Mouse (Mus musculus): Measurements from ENCODE around the gene Zfp618. TPM values are rescaled to one million over a fixed set of nuclear protein-coding genes. Genes with fewer than 3 reads are reported as not detected.

Zfp618 gene
- polyA plus RNA-seq, 1 experiment from 2014 or later, result 23.3 TPM

DNA sequence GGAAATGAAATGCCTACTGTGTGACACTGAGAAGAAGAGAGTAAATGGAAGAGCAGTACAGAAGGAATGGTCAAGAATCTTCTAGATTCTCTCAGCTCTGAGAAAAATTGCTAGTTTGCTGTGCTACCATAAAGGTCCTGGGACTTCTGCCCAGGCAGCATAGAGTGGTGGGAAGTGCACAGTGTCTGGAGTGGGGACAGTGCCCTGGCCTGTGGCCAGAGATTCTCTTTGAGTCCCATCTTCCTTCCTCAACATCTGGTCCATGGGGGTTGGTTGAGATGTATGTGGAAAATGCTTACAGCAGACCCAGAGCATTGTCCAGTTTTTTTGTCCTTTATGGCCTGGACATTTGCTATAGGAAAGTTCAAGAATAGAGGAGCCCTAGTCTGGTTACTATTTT lies 62.1 kb downstream of the Zfp618 start:
- Histone ChIP-seq H3K4me2 (ENCODE audit: low read length) (no peak overlapping the region), H3K9ac (ENCODE audit: low read length) (no peak overlapping the region), H3K27me3 (replicated peaks; ENCODE audit: control insufficient read depth, insufficient read depth, low read length) (no peaks in the 10 kb centered on the region), H3K27ac (ENCODE audit: low read depth) (no peak overlapping the region), H3K36me3 (ENCODE audit: control insufficient read depth, insufficient read depth, low read length) (no peaks in the 10 kb centered on the region), H3K9me3 (ENCODE audit: control insufficient read depth, low read length) (0 out of 2 replicates have a peak, but pooled peaks cover 3% of the 10 kb centered on the region), H3K4me3 (ENCODE audit: low read depth, low read length) (no peak overlapping the region), H3K4me1 (replicated peaks; ENCODE audit: control insufficient read depth, insufficient read depth, low read length) (peaks cover 10% of the 10 kb centered on the region)
- DNase-seq (ENCODE audit: low spot score) (no peak), ATAC-seq (replicated peaks; ENCODE audit: low FRiP score, low TSS enrichment, low read depth) (no peak)

DNA sequence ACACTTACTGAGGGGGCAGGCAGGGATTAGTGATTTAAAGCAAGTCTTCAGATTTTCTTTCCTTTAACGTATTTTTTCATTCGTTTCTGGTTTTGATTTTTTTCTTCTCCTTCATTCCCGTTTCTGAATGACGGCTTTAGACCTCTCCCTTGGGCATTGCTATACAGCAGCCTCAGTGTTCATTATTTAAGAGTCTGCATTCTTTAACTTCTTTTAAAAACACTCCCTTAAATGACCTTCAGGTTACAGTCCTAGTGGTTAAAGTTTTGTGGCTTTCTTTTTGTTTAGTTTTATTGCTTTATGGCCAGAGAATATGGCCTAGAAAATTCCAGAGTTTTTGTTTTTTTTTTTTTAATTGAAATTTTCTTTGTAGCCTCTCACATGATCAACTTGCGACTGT lies 64.8 kb downstream of the Zfp618 start:
- H3K9ac ChIP-seq (ENCODE audit: low read length), result no peak overlapping the region
- H3K4me1 ChIP-seq (replicated peaks; ENCODE audit: control insufficient read depth, insufficient read depth, low read length), result peaks cover 10% of the 10 kb centered on the region
- no peaks in the 10 kb centered on the region for H3K36me3 ChIP-seq (ENCODE audit: control insufficient read depth, insufficient read depth, low read length)
- H3K27me3 ChIP-seq (replicated peaks; ENCODE audit: control insufficient read depth, insufficient read depth, low read length), result no peaks in the 10 kb centered on the region
- DNase-seq (ENCODE audit: low spot score), result no peak
- WGBS, result 52% methylated on average over 5 of the region's 5 CpGs
- no peak overlapping the region for H3K4me3 ChIP-seq (ENCODE audit: low read depth, low read length)
- no peaks in the 10 kb centered on the region for H3K9me3 ChIP-seq (ENCODE audit: control insufficient read depth, low read length)
- ATAC-seq (replicated peaks; ENCODE audit: low FRiP score, low TSS enrichment, low read depth), result no peak
- H3K4me2 ChIP-seq (ENCODE audit: low read length), result no peak overlapping the region
- no peak overlapping the region for H3K27ac ChIP-seq (ENCODE audit: low read depth)

DNA sequence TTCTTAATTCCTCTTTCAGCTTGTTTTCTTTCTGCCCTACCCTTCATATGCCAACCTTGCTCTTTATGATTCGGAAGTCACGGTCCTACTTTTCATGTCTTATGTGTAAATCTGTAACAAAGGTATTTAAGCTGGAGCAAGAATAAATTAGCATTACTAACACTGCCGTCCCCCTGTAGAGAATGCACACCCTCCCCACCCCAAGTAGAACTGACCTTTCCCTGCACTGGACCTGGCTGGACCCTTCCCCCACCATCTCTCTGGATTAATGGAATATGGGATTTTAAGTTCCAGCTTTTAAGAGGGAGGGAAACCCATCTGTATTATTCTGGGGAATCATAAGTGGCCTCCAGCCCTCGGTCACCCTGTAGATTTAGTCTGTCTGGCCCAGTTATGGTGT lies 65.9 kb downstream of the Zfp618 start:
- Histone ChIP-seq H3K9ac (ENCODE audit: low read length) (no peak overlapping the region), H3K9me3 (ENCODE audit: control insufficient read depth, low read length) (no peaks in the 10 kb centered on the region), H3K4me1 (replicated peaks; ENCODE audit: control insufficient read depth, insufficient read depth, low read length) (peaks cover 13% of the 10 kb centered on the region), H3K4me2 (ENCODE audit: low read length) (no peak overlapping the region), H3K27ac (ENCODE audit: low read depth) (0 out of 2 replicates have a peak overlapping the region, but pooled peaks have one; percentile 10), H3K4me3 (ENCODE audit: low read depth, low read length) (no peak overlapping the region), H3K36me3 (ENCODE audit: control insufficient read depth, insufficient read depth, low read length) (0 out of 2 replicates have a peak, but pooled peaks cover 8% of the 10 kb centered on the region), H3K27me3 (replicated peaks; ENCODE audit: control insufficient read depth, insufficient read depth, low read length) (no peaks in the 10 kb centered on the region)
- DNase-seq (ENCODE audit: low spot score) (no peak), ATAC-seq (replicated peaks; ENCODE audit: low FRiP score, low TSS enrichment, low read depth) (no peak)
- 80% methylated on average over 4 of the region's 4 CpGs for WGBS

DNA sequence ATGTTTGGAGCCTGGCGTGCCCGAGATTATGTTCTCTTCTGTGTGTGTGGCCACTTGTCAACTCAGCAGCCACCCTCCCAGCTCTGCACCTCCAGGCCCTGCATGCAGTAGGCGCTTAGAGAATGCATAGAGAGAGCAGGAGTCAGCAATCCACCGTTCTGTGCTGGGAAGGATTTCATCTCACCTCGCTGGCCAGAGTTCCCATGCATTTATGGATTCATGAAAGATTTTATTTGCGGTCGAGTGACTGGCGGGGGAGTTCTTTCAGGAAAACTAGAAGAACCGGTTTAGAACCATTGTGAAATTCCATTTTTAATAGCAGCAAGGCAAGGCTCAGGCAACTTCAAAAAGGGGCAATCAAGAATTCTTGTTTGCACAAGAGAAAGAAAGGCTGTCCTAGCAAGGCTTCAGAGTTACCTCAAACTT lies 67.2 kb downstream of the Zfp618 start:
- Histone ChIP-seq H3K9me3 (ENCODE audit: control insufficient read depth, low read length) (no peaks in the 10 kb centered on the region), H3K4me1 (replicated peaks; ENCODE audit: control insufficient read depth, insufficient read depth, low read length) (peaks cover 21% of the 10 kb centered on the region), H3K4me3 (ENCODE audit: low read depth, low read length) (no peak overlapping the region), H3K27me3 (replicated peaks; ENCODE audit: control insufficient read depth, insufficient read depth, low read length) (no peaks in the 10 kb centered on the region), H3K9ac (ENCODE audit: low read length) (no peak overlapping the region), H3K4me2 (ENCODE audit: low read length) (no peak overlapping the region), H3K36me3 (ENCODE audit: control insufficient read depth, insufficient read depth, low read length) (0 out of 2 replicates have a peak, but pooled peaks cover 8% of the 10 kb centered on the region), H3K27ac (ENCODE audit: low read depth) (peak overlapping the region; percentile 59; the same call in 1 of the 2 replicates)
- WGBS, result 65% methylated on average over 9 of the region's 9 CpGs
- DNase-seq (ENCODE audit: low spot score), result no peak
- peak; percentile 70 for ATAC-seq (replicated peaks; ENCODE audit: low FRiP score, low TSS enrichment, low read depth)

DNA sequence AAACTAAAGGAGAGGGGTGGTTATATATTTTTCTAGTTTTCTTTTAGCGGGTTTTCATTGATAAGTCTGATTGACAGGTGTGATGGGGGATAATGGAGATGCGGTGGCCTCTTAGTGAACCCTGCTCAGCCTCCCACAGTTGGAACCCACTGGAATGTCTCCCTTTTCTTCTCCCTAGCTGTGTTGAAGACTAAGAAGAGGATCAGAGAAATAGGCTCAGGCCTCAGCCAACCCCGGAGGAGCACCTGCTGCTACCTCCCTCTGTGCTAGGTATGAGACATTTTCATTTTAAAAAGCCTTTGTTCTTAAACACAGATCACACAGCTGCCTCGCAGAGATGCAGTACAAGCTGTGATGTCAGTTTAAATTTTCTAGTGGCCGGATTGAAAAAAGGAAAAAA lies 68.4 kb downstream of the Zfp618 start:
- 58% methylated on average over 5 of the region's 5 CpGs for WGBS
- H3K4me1 ChIP-seq (replicated peaks; ENCODE audit: control insufficient read depth, insufficient read depth, low read length), result peaks cover 19% of the 10 kb centered on the region
- H3K9ac ChIP-seq (ENCODE audit: low read length), result no peak overlapping the region
- no peaks in the 10 kb centered on the region for H3K27me3 ChIP-seq (replicated peaks; ENCODE audit: control insufficient read depth, insufficient read depth, low read length)
- ATAC-seq (replicated peaks; ENCODE audit: low FRiP score, low TSS enrichment, low read depth) (no peak), DNase-seq (ENCODE audit: low spot score) (no peak)
- no peak overlapping the region for H3K4me3 ChIP-seq (ENCODE audit: low read depth, low read length)
- H3K4me2 ChIP-seq (ENCODE audit: low read length), result no peak overlapping the region
- H3K36me3 ChIP-seq (ENCODE audit: control insufficient read depth, insufficient read depth, low read length), result 0 out of 2 replicates have a peak, but pooled peaks cover 8% of the 10 kb centered on the region
- H3K27ac ChIP-seq (ENCODE audit: low read depth), result peak overlapping the region; percentile 59; the same call in 1 of the 2 replicates
- H3K9me3 ChIP-seq (ENCODE audit: control insufficient read depth, low read length), result no peaks in the 10 kb centered on the region

DNA sequence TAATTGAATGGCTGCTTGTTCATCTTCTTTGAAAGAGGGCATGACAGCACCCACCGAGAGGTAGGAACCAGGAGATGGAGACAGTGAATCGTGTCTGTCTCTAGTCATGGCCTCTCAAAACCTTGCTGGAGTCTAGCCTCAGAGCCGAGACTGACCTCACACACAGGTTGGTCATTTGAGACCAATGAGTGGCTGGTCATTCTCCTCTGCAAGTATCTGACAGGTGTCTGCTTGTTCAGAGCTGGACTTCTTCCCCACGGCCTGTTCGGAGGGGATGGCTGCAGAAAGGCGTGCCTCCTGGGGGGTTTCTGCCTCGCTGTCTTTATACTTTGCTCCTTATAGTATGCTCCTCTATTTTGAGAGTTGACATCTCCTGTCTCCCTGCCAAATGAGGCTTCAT lies 70.6 kb downstream of the Zfp618 start:
- Histone ChIP-seq H3K4me1 (replicated peaks; ENCODE audit: control insufficient read depth, insufficient read depth, low read length) (peaks cover 19% of the 10 kb centered on the region), H3K4me2 (ENCODE audit: low read length) (no peak overlapping the region), H3K27ac (ENCODE audit: low read depth) (no peak overlapping the region), H3K4me3 (ENCODE audit: low read depth, low read length) (no peak overlapping the region), H3K9ac (ENCODE audit: low read length) (no peak overlapping the region), H3K27me3 (replicated peaks; ENCODE audit: control insufficient read depth, insufficient read depth, low read length) (no peaks in the 10 kb centered on the region), H3K9me3 (ENCODE audit: control insufficient read depth, low read length) (no peaks in the 10 kb centered on the region), H3K36me3 (ENCODE audit: control insufficient read depth, insufficient read depth, low read length) (0 out of 2 replicates have a peak, but pooled peaks cover 13% of the 10 kb centered on the region)
- DNase-seq (ENCODE audit: low spot score) (no peak), ATAC-seq (replicated peaks; ENCODE audit: low FRiP score, low TSS enrichment, low read depth) (no peak)
- 90% methylated on average over 7 of the region's 7 CpGs for WGBS

DNA sequence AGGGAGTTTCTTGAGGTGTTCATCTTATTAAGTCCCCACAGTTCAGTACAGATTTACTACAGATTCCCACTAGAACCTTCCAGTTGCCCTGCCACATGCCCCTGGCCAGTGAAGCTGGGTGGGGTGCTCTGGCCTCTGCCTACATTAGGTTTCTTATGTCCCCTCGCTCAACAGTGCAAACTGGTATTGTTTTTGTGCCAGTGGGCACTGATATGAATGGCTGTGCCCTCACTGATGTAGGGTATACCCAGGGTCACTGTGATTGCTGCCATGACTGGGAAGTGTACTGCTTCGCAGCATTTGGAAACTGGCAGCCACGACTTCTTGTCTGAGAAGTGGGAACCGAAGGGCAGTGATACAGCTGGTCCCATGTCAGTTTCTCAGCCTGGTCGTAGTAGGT lies 71.4 kb downstream of the Zfp618 start:
- Histone ChIP-seq H3K27me3 (replicated peaks; ENCODE audit: control insufficient read depth, insufficient read depth, low read length) (no peaks in the 10 kb centered on the region), H3K4me2 (ENCODE audit: low read length) (no peak overlapping the region), H3K36me3 (ENCODE audit: control insufficient read depth, insufficient read depth, low read length) (0 out of 2 replicates have a peak, but pooled peaks cover 13% of the 10 kb centered on the region), H3K9me3 (ENCODE audit: control insufficient read depth, low read length) (no peaks in the 10 kb centered on the region), H3K4me3 (ENCODE audit: low read depth, low read length) (no peak overlapping the region), H3K9ac (ENCODE audit: low read length) (no peak overlapping the region), H3K4me1 (replicated peaks; ENCODE audit: control insufficient read depth, insufficient read depth, low read length) (peaks cover 13% of the 10 kb centered on the region), H3K27ac (ENCODE audit: low read depth) (no peak overlapping the region)
- WGBS, result 95% methylated on average over 5 of the region's 5 CpGs
- ATAC-seq (replicated peaks; ENCODE audit: low FRiP score, low TSS enrichment, low read depth), result no peak
- DNase-seq (ENCODE audit: low spot score), result no peak

DNA sequence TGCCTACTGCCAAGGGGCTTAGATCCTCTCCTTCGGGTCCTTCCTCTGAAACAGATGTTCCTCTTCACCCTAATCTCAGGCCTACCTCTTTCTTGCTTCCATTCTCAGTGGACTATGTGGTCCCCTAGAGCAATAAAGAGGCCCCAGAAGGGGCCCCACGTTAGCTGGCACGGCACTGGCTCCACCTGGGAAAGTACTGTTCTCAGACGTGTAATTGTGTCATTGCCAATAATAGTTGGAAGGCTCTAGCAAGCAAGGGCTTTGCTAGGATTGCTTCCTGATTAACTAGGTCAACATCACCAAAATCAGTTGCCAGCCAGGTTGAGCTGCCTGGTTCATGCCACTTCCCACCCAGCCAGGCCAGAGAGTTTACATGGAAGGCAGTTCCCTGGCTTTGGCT lies 72.2 kb downstream of the Zfp618 start:
- Histone ChIP-seq H3K9me3 (ENCODE audit: control insufficient read depth, low read length) (no peaks in the 10 kb centered on the region), H3K36me3 (ENCODE audit: control insufficient read depth, insufficient read depth, low read length) (0 out of 2 replicates have a peak, but pooled peaks cover 13% of the 10 kb centered on the region), H3K27me3 (replicated peaks; ENCODE audit: control insufficient read depth, insufficient read depth, low read length) (no peaks in the 10 kb centered on the region), H3K9ac (ENCODE audit: low read length) (no peak overlapping the region), H3K4me1 (replicated peaks; ENCODE audit: control insufficient read depth, insufficient read depth, low read length) (peaks cover 13% of the 10 kb centered on the region), H3K4me3 (ENCODE audit: low read depth, low read length) (no peak overlapping the region), H3K4me2 (ENCODE audit: low read length) (no peak overlapping the region), H3K27ac (ENCODE audit: low read depth) (no peak overlapping the region)
- DNase-seq (ENCODE audit: low spot score) (no peak), ATAC-seq (replicated peaks; ENCODE audit: low FRiP score, low TSS enrichment, low read depth) (no peak)
- WGBS, result 67% methylated on average over 4 of the region's 4 CpGs

DNA sequence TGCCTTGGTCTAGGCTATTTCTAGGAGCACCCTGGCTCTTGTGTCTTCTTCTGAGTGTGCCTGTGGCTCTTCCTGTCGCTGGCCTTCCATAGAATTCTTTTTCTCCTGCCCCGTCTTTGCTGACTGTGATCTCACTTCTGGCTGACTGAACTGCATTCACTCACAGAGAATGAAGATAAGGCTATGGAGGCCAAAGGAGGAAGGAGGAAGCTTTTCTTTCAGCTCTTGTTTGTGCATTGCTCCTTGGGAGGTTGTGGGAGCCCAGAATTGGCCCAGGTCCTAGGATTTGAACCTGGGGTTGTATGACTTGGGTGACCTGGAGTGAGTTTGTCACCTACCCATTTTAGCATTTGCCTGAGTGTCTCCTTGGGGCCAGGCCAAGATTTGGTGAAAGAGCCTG lies 72.9 kb downstream of the Zfp618 start:
- H3K27ac ChIP-seq (ENCODE audit: low read depth), result no peak overlapping the region
- WGBS, result 62% methylated on average over 2 of the region's 2 CpGs
- no peak overlapping the region for H3K9ac ChIP-seq (ENCODE audit: low read length)
- no peaks in the 10 kb centered on the region for H3K27me3 ChIP-seq (replicated peaks; ENCODE audit: control insufficient read depth, insufficient read depth, low read length)
- peaks cover 13% of the 10 kb centered on the region for H3K4me1 ChIP-seq (replicated peaks; ENCODE audit: control insufficient read depth, insufficient read depth, low read length)
- no peak overlapping the region for H3K4me3 ChIP-seq (ENCODE audit: low read depth, low read length)
- no peak overlapping the region for H3K4me2 ChIP-seq (ENCODE audit: low read length)
- DNase-seq (ENCODE audit: low spot score), result no peak
- ATAC-seq (replicated peaks; ENCODE audit: low FRiP score, low TSS enrichment, low read depth), result no peak
- H3K9me3 ChIP-seq (ENCODE audit: control insufficient read depth, low read length), result no peaks in the 10 kb centered on the region
- 0 out of 2 replicates have a peak, but pooled peaks cover 13% of the 10 kb centered on the region for H3K36me3 ChIP-seq (ENCODE audit: control insufficient read depth, insufficient read depth, low read length)
